Comparison of ENCODE assay signal across 11 mouse cellular contexts in genomic region chr2:164053767-164054166, GRCm38 (mm10). TPM values are rescaled to one million over a fixed set of nuclear protein-coding genes. Genes with fewer than 3 reads are reported as not detected.
DNase-seq lines count a peak whose midpoint lies in the region; ATAC-seq and TF ChIP-seq lines count a peak whose summit lies in the region.
"Had no signal": no experiment of that assay in that cellular context is flagged by ENCODE, and none has a peak within 500 bp of the region (broad histone marks: within the 10 kb centered on the region; RNA-seq: fewer than 3 reads in every experiment).

No protein-coding gene starts in this region.

- intact Hi-C loops in heart, postnatal 25 days (cut with DNase I), result no loop called here

- no peaks in the 10 kb centered on the region for H3K9me3 ChIP-seq in heart, postnatal 0 days (replicated peaks; ENCODE audit: control insufficient read depth, low read length)
- H3K9me3 ChIP-seq in midbrain, embryonic 13.5 days, result no peaks in the 10 kb centered on the region
- H3K9me3 ChIP-seq: hindbrain, embryonic 12.5 days; limb, embryonic 13.5 days had no signal

- peaks cover 14% of the 10 kb centered on the region for H3K4me1 ChIP-seq in heart, postnatal 0 days (ENCODE audit: control insufficient read depth, insufficient read depth)
- H3K4me1 ChIP-seq in midbrain, embryonic 13.5 days (replicated peaks), result no peaks in the 10 kb centered on the region
- H3K4me1 ChIP-seq: hindbrain, embryonic 12.5 days; limb, embryonic 13.5 days had no signal

- H3K27me3 ChIP-seq in heart, postnatal 0 days (ENCODE audit: control insufficient read depth, insufficient read depth, low read length), result peaks cover 15% of the 10 kb centered on the region; the same call in 1 of the 2 replicates
- H3K27me3 ChIP-seq in midbrain, embryonic 13.5 days, result no peaks in the 10 kb centered on the region
- H3K27me3 ChIP-seq: hindbrain, embryonic 12.5 days; limb, embryonic 13.5 days had no signal

- WGBS in heart, postnatal 0 days, result 22% methylated on average over 8 of the region's 8 CpGs
- 93% methylated on average over 8 of the region's 8 CpGs for WGBS in midbrain, embryonic 13.5 days

- H3K27ac ChIP-seq in heart, postnatal 0 days (ENCODE audit: low read depth), result peak overlapping the region; percentile 77
- H3K27ac ChIP-seq in midbrain, embryonic 13.5 days, result no peak overlapping the region
- H3K27ac ChIP-seq: hindbrain, embryonic 12.5 days; limb, embryonic 13.5 days had no signal

- peak; percentile 96 for ATAC-seq in heart, postnatal 0 days (ENCODE audit: insufficient read depth, low read depth)
- ATAC-seq in midbrain, embryonic 13.5 days, result no peak

- TF ChIP-seq EP300 in heart, postnatal 0 days (IDR thresholded peaks at IDR 0.05; ENCODE audit: low read depth), result 0 out of 2 replicates have a peak, but pooled peaks have one; percentile 48

- peak; percentile 97 for DNase-seq in heart, adult 11 months
- no peak for DNase-seq in heart, postnatal 25 days (ENCODE audit: low spot score)
- DNase-seq in adrenal gland, adult (ENCODE audit: inconsistent age in 2 of 2, low spot score in 1 of 2), result peak; percentile 80 to 90
- DNase-seq in cerebellum, postnatal 10 days, result peak; percentile 59 to 73
- peak; percentile 86 for DNase-seq in heart, postnatal 0 days (ENCODE audit: low spot score)
- DNase-seq in T-cell, adult 2 months (ENCODE audit: low spot score), result no peak
- no peak for DNase-seq in layer of hippocampus, adult 18-20 months (ENCODE audit: low spot score in 2 of 2)
- DNase-seq: B cell, adult 2 months had no signal

- H3K36me3 ChIP-seq in heart, postnatal 0 days (replicated peaks; ENCODE audit: control insufficient read depth, insufficient read depth, low read length), result peaks cover 47% of the 10 kb centered on the region
- H3K36me3 ChIP-seq in midbrain, embryonic 13.5 days, result peaks cover 66% of the 10 kb centered on the region

- H3K4me3 ChIP-seq in heart, postnatal 0 days (ENCODE audit: low read depth, low read length), result no peak overlapping the region
- no peak overlapping the region for H3K4me3 ChIP-seq in midbrain, embryonic 13.5 days (replicated peaks)
- H3K4me3 ChIP-seq: hindbrain, embryonic 12.5 days; limb, embryonic 13.5 days had no signal

- no peak overlapping the region for H3K9ac ChIP-seq in heart, postnatal 0 days (replicated peaks; ENCODE audit: low read depth, low read length)
- H3K9ac ChIP-seq in midbrain, embryonic 13.5 days (replicated peaks), result no peak overlapping the region
- H3K9ac ChIP-seq: hindbrain, embryonic 12.5 days; limb, embryonic 13.5 days had no signal

- H3K4me2 ChIP-seq in heart, postnatal 0 days (ENCODE audit: low read depth, low read length), result peak overlapping the region; percentile 23; the same call in 1 of the 2 replicates
- no peak overlapping the region for H3K4me2 ChIP-seq in midbrain, embryonic 13.5 days (replicated peaks)
- H3K4me2 ChIP-seq: hindbrain, embryonic 12.5 days; limb, embryonic 13.5 days had no signal

- TF ChIP-seq CTCF in heart, postnatal 0 days (IDR thresholded peaks at IDR 0.05; ENCODE audit: low read depth), result no peak

RNA-seq across cellular contexts. Expression of gene Stk4, which starts 16.4 kb away (rescaled TPM):
- total RNA-seq in heart, postnatal 25 days (2021), result 10 to 100 TPM; 14.8 to 18.5 TPM
- 16.6 and 19.4 TPM in 2 replicates for total RNA-seq in heart, postnatal 0 days (2014; rRNA removed; ENCODE audit: low replicate concordance)
- 8.6 TPM in 2 replicates for polyA plus RNA-seq in heart, postnatal 0 days (2015; fragmentation: Nextera tagmentation; extraction: Ambion mirVana)
- 10 to 100 TPM; 44.7 to 47.0 TPM for total RNA-seq in layer of hippocampus, adult 18-20 months (2021)
- 27.0 and 28.3 TPM in 2 replicates for polyA plus RNA-seq in midbrain, embryonic 13.5 days (2015; fragmentation: Nextera tagmentation; extraction: Ambion mirVana)

RNA-seq across cellular contexts. Expression of gene Tomm34, which starts 17.2 kb away (rescaled TPM):
- 10 to 100 TPM; 17.8 to 18.7 TPM for total RNA-seq in heart, postnatal 25 days (2021)
- 46.6 and 58.8 TPM in 2 replicates for total RNA-seq in heart, postnatal 0 days (2014; rRNA removed; ENCODE audit: low replicate concordance)
- polyA plus RNA-seq in heart, postnatal 0 days (2015; fragmentation: Nextera tagmentation; extraction: Ambion mirVana), result 34.8 and 35.1 TPM in 2 replicates
- 100 to 1,000 TPM; 118 to 122 TPM for total RNA-seq in layer of hippocampus, adult 18-20 months (2021)
- 44.2 and 48.4 TPM in 2 replicates for polyA plus RNA-seq in midbrain, embryonic 13.5 days (2015; fragmentation: Nextera tagmentation; extraction: Ambion mirVana)

RNA-seq across cellular contexts. Expression of gene Pabpc1l, which starts 28.5 kb away (rescaled TPM):
- total RNA-seq in heart, postnatal 25 days (2021), result 1 to 10 TPM in 1 of 2 experiments, under 1 TPM in 1; 0.96 to 1.3 TPM
- total RNA-seq in heart, postnatal 0 days (2014; rRNA removed; ENCODE audit: low replicate concordance), result not detected in 2 replicates
- 0.56 and 1.0 TPM in 2 replicates for polyA plus RNA-seq in heart, postnatal 0 days (2015; fragmentation: Nextera tagmentation; extraction: Ambion mirVana)
- under 1 TPM; 0.36 to 0.37 TPM for total RNA-seq in layer of hippocampus, adult 18-20 months (2021)
- 1.1 and 1.8 TPM in 2 replicates for polyA plus RNA-seq in midbrain, embryonic 13.5 days (2015; fragmentation: Nextera tagmentation; extraction: Ambion mirVana)

RNA-seq across cellular contexts. Expression of gene Ywhab, which starts 59.0 kb away (rescaled TPM):
- 10 to 100 TPM; 74.3 to 82.2 TPM for total RNA-seq in heart, postnatal 25 days (2021)
- 31.8 and 35.0 TPM in 2 replicates for total RNA-seq in heart, postnatal 0 days (2014; rRNA removed; ENCODE audit: low replicate concordance)
- polyA plus RNA-seq in heart, postnatal 0 days (2015; fragmentation: Nextera tagmentation; extraction: Ambion mirVana), result 157 and 158 TPM in 2 replicates
- 100 to 1,000 TPM; 508 to 533 TPM for total RNA-seq in layer of hippocampus, adult 18-20 months (2021)
- polyA plus RNA-seq in midbrain, embryonic 13.5 days (2015; fragmentation: Nextera tagmentation; extraction: Ambion mirVana), result 401 and 431 TPM in 2 replicates

Comparison
In these comparisons a context has a peak if more than half of its experiments do, and no peak if none do; other contexts are left out.
1. DNase-seq: peak in heart, adult 11 months (single experiment), adrenal gland, adult (2 of 2), cerebellum, postnatal 10 days (2 of 2) and heart, postnatal 0 days (single experiment); none in heart, postnatal 25 days (single experiment), T-cell, adult 2 months (single experiment) and layer of hippocampus, adult 18-20 months (0 of 2).